Mouse (Mus musculus) neural tube, embryonic 10.5 days (tissue): ENCODE measurements around the gene Golph3l.
"Not testable (repeated sequence)": the region's sequence is repeated elsewhere in the genome, so short reads cannot be mapped to it uniquely, and the experiment has no call there.

Source experiments
- DNase-seq: peaks from one replicate; pipeline ENCODE4 v3.0.0-alpha.2; 2017; ENCODE audit warnings: low spot score; ENCODE audit errors: extremely low spot score

Gene Golph3l

GRCm38 (mm10) chr3:95588604-95589086 lies at the start of gene Golph3l:
Gene Golph3l, plus strand, starts transcription at chr3:95588934.
- DNase-seq = peak; percentile 78

GRCm38 (mm10) chr3:95538936-95539335 lies 49.8 kb upstream of the Golph3l start:
- no peak for DNase-seq

- no peak for DNase-seq
Measured at GRCm38 (mm10) chr3:95539837-95540236, 48.9 kb upstream of the Golph3l start.

- not testable (repeated sequence) for DNase-seq
Measured at GRCm38 (mm10) chr3:95541186-95541585, 47.5 kb upstream of the Golph3l start.

GRCm38 (mm10) chr3:95542171-95542570 lies 46.6 kb upstream of the Golph3l start:
- DNase-seq = no peak

GRCm38 (mm10) chr3:95542981-95543380 lies 45.8 kb upstream of the Golph3l start:
- no peak for DNase-seq

- no peak for DNase-seq
Measured at GRCm38 (mm10) chr3:95550176-95550575, 38.6 kb upstream of the Golph3l start.

- no peak for DNase-seq
Measured at GRCm38 (mm10) chr3:95553986-95554385, 34.7 kb upstream of the Golph3l start.

GRCm38 (mm10) chr3:95559437-95559836 lies 29.3 kb upstream of the Golph3l start, which contains the start of gene Hormad1:
Gene Hormad1, plus strand, starts transcription at chr3:95559677.
- DNase-seq = no peak

GRCm38 (mm10) chr3:95560738-95561137 lies 28.0 kb upstream of the Golph3l start:
- DNase-seq = no peak

- no peak for DNase-seq
Measured at GRCm38 (mm10) chr3:95561826-95562225, 26.9 kb upstream of the Golph3l start.

GRCm38 (mm10) chr3:95569585-95569984 lies 19.1 kb upstream of the Golph3l start:
- DNase-seq = no peak

GRCm38 (mm10) chr3:95587754-95588603 lies 755 bp upstream of the Golph3l start:
- no peak for DNase-seq

- no peak for DNase-seq
Measured at GRCm38 (mm10) chr3:95598734-95599133, 10.0 kb downstream of the Golph3l start.

GRCm38 (mm10) chr3:95601287-95601686 lies 12.6 kb downstream of the Golph3l start:
- DNase-seq = no peak

- DNase-seq = no peak
Measured at GRCm38 (mm10) chr3:95606096-95606495, 17.4 kb downstream of the Golph3l start.

GRCm38 (mm10) chr3:95609195-95609594 lies 20.5 kb downstream of the Golph3l start:
- DNase-seq = no peak

- no peak for DNase-seq
Measured at GRCm38 (mm10) chr3:95613996-95614395, 25.3 kb downstream of the Golph3l start.

GRCm38 (mm10) chr3:95618511-95618910 lies 29.8 kb downstream of the Golph3l start:
- no peak for DNase-seq

- DNase-seq = no peak
Measured at GRCm38 (mm10) chr3:95621241-95621640, 32.5 kb downstream of the Golph3l start.

- DNase-seq = not testable (repeated sequence)
Measured at GRCm38 (mm10) chr3:95622421-95622820, 33.7 kb downstream of the Golph3l start.

- no peak for DNase-seq
Measured at GRCm38 (mm10) chr3:95623551-95623950, 34.8 kb downstream of the Golph3l start.

- not testable (repeated sequence) for DNase-seq
Measured at GRCm38 (mm10) chr3:95623991-95624515, 35.3 kb downstream of the Golph3l start.
